Mouse (Mus musculus): ENCODE data around the gene Mlph. TPM values are rescaled to one million over a fixed set of nuclear protein-coding genes. Genes with fewer than 3 reads are reported as not detected.

Mlph gene
- polyA plus RNA-seq, 1 experiment from 2014 or later = 0.06 TPM

- H3K27ac ChIP-seq (replicated peaks) = no peak overlapping the region
- no peaks in the 10 kb centered on the region for H3K36me3 ChIP-seq (replicated peaks)
- 80% methylated on average over 7 of the region's 7 CpGs for WGBS
- H3K9me3 ChIP-seq = no peaks in the 10 kb centered on the region
- H3K4me3 ChIP-seq = no peak overlapping the region
- no peaks in the 10 kb centered on the region for H3K27me3 ChIP-seq (replicated peaks; ENCODE audit: low read depth, poor library complexity, severe bottlenecking)
- DNase-seq (ENCODE audit: low spot score) = no peak
- H3K4me1 ChIP-seq = no peaks in the 10 kb centered on the region
Measured at GRCm38 (mm10) chr1:90951670-90952069, 36.8 kb downstream of the Mlph start.

- no peaks in the 10 kb centered on the region for H3K4me1 ChIP-seq
- H3K4me3 ChIP-seq = no peak within 1 kb of the TSS
- H3K9me3 ChIP-seq = no peaks in the 10 kb centered on the region
- H3K27me3 ChIP-seq (replicated peaks; ENCODE audit: low read depth, poor library complexity, severe bottlenecking) = 0 out of 2 replicates have a peak, but pooled peaks cover 4% of the 10 kb centered on the region
- DNase-seq (ENCODE audit: low spot score) = no peak
- no peaks in the 10 kb centered on the region for H3K36me3 ChIP-seq (replicated peaks)
- H3K27ac ChIP-seq (replicated peaks) = no peak within 1 kb of the TSS
- 82% methylated on average over 8 of the region's 8 CpGs for WGBS
Measured at GRCm38 (mm10) chr1:90952808-90953207, 37.9 kb downstream of the Mlph start, which contains the start of gene Prlh. Prlh (plus strand) TSS chr1:90953108.

GRCm38 (mm10) chr1:90953688-90954087 is 38.8 kb downstream of the Mlph start:
- no peak for DNase-seq (ENCODE audit: low spot score)
- Histone ChIP-seq H3K36me3 (replicated peaks) (no peaks in the 10 kb centered on the region), H3K4me3 (no peak overlapping the region), H3K9me3 (no peaks in the 10 kb centered on the region), H3K27ac (replicated peaks) (no peak overlapping the region), H3K27me3 (replicated peaks; ENCODE audit: low read depth, poor library complexity, severe bottlenecking) (peaks cover 10% of the 10 kb centered on the region), H3K4me1 (no peaks in the 10 kb centered on the region)
- 74% methylated on average over 11 of the region's 11 CpGs for whole genome bisulfite sequencing

GRCm38 (mm10) chr1:90956245-90957096 is 41.6 kb downstream of the Mlph start:
- Histone ChIP-seq H3K27ac (replicated peaks) (no peak overlapping the region), H3K4me3 (no peak overlapping the region), H3K36me3 (replicated peaks) (no peaks in the 10 kb centered on the region), H3K9me3 (no peaks in the 10 kb centered on the region), H3K4me1 (no peaks in the 10 kb centered on the region), H3K27me3 (replicated peaks; ENCODE audit: low read depth, poor library complexity, severe bottlenecking) (peaks cover 24% of the 10 kb centered on the region)
- DNase-seq (ENCODE audit: low spot score) = peak; percentile 78
- 31% methylated on average over 7 of the region's 7 CpGs for WGBS

- H3K27ac ChIP-seq (replicated peaks) = peak overlapping the region; percentile 21; the same call in 1 of the 2 replicates
- no peak overlapping the region for H3K4me3 ChIP-seq
- peaks cover 20% of the 10 kb centered on the region for H3K4me1 ChIP-seq
- 41% methylated on average over 4 of the region's 4 CpGs for WGBS
- H3K36me3 ChIP-seq (replicated peaks) = no peaks in the 10 kb centered on the region
- DNase-seq (ENCODE audit: low spot score) = no peak
- peaks cover 27% of the 10 kb centered on the region for H3K27me3 ChIP-seq (replicated peaks; ENCODE audit: low read depth, poor library complexity, severe bottlenecking)
- no peaks in the 10 kb centered on the region for H3K9me3 ChIP-seq
Measured at GRCm38 (mm10) chr1:90962526-90962925, 47.6 kb downstream of the Mlph start.

- Histone ChIP-seq H3K4me1 (peaks cover 20% of the 10 kb centered on the region), H3K4me3 (no peak overlapping the region), H3K27me3 (replicated peaks; ENCODE audit: low read depth, poor library complexity, severe bottlenecking) (peaks cover 26% of the 10 kb centered on the region), H3K9me3 (no peaks in the 10 kb centered on the region), H3K36me3 (replicated peaks) (no peaks in the 10 kb centered on the region), H3K27ac (replicated peaks) (no peak overlapping the region)
- 31% methylated on average over 3 of the region's 3 CpGs for WGBS
- DNase-seq (ENCODE audit: low spot score) = peak; percentile 35
Measured at GRCm38 (mm10) chr1:90962994-90963393, 48.1 kb downstream of the Mlph start.

GRCm38 (mm10) chr1:90967583-90967982 is 52.7 kb downstream of the Mlph start:
- 80% methylated on average over 7 of the region's 7 CpGs for WGBS
- Histone ChIP-seq H3K9me3 (no peaks in the 10 kb centered on the region), H3K4me3 (no peak overlapping the region), H3K27ac (replicated peaks) (no peak overlapping the region; the same call in 1 of the 2 replicates), H3K36me3 (replicated peaks) (no peaks in the 10 kb centered on the region), H3K4me1 (peaks cover 43% of the 10 kb centered on the region), H3K27me3 (replicated peaks; ENCODE audit: low read depth, poor library complexity, severe bottlenecking) (peaks cover 16% of the 10 kb centered on the region)
- no peak for DNase-seq (ENCODE audit: low spot score)

- 83% methylated on average over 4 of the region's 4 CpGs for WGBS
- H3K36me3 ChIP-seq (replicated peaks) = no peaks in the 10 kb centered on the region
- H3K27me3 ChIP-seq (replicated peaks; ENCODE audit: low read depth, poor library complexity, severe bottlenecking) = peaks cover 20% of the 10 kb centered on the region
- no peak for DNase-seq (ENCODE audit: low spot score)
- no peak overlapping the region for H3K27ac ChIP-seq (replicated peaks)
- H3K4me3 ChIP-seq = no peak overlapping the region
- H3K4me1 ChIP-seq = peaks cover 43% of the 10 kb centered on the region
- H3K9me3 ChIP-seq = no peaks in the 10 kb centered on the region
Measured at GRCm38 (mm10) chr1:90968649-90969048, 53.8 kb downstream of the Mlph start.

GRCm38 (mm10) chr1:90969347-90969784 is 54.5 kb downstream of the Mlph start, which contains the start of gene Rab17:
Rab17 (minus strand) TSS chr1:90969661.
- 0 out of 2 replicates have a peak within 1 kb of the TSS, but pooled peaks have one; percentile 21 for H3K27ac ChIP-seq (replicated peaks)
- WGBS = 35% methylated on average over 9 of the region's 9 CpGs

GRCm38 (mm10) chr1:90969881-90970390 is 55.1 kb downstream of the Mlph start:
- peaks cover 50% of the 10 kb centered on the region for H3K4me1 ChIP-seq
- no peaks in the 10 kb centered on the region for H3K36me3 ChIP-seq (replicated peaks)
- no peaks in the 10 kb centered on the region for H3K9me3 ChIP-seq
- no peak overlapping the region for H3K4me3 ChIP-seq
- WGBS = 79% methylated on average over 10 of the region's 10 CpGs
- DNase-seq (ENCODE audit: low spot score) = no peak
- peaks cover 20% of the 10 kb centered on the region for H3K27me3 ChIP-seq (replicated peaks; ENCODE audit: low read depth, poor library complexity, severe bottlenecking)
- H3K27ac ChIP-seq (replicated peaks) = no peak overlapping the region

More at GRCm38 (mm10) chr1:90969347-90969784, 54.5 kb downstream of the Mlph start, which contains the start of gene Rab17:
- DNase-seq (ENCODE audit: low spot score) = no peak
- Histone ChIP-seq H3K4me3 (no peak within 1 kb of the TSS), H3K27me3 (replicated peaks; ENCODE audit: low read depth, poor library complexity, severe bottlenecking) (peaks cover 20% of the 10 kb centered on the region), H3K9me3 (no peaks in the 10 kb centered on the region), H3K36me3 (replicated peaks) (no peaks in the 10 kb centered on the region), H3K4me1 (peaks cover 45% of the 10 kb centered on the region)

GRCm38 (mm10) chr1:90972911-90973573 is 58.2 kb downstream of the Mlph start:
- Histone ChIP-seq H3K36me3 (replicated peaks) (no peaks in the 10 kb centered on the region), H3K9me3 (no peaks in the 10 kb centered on the region), H3K4me1 (peaks cover 61% of the 10 kb centered on the region), H3K4me3 (no peak overlapping the region), H3K27me3 (replicated peaks; ENCODE audit: low read depth, poor library complexity, severe bottlenecking) (peaks cover 14% of the 10 kb centered on the region), H3K27ac (replicated peaks) (peak overlapping the region; percentile 68)
- 17% methylated on average over 9 of the region's 9 CpGs for WGBS
- peak; percentile 95 for DNase-seq (ENCODE audit: low spot score)

- peaks cover 61% of the 10 kb centered on the region for H3K4me1 ChIP-seq
- DNase-seq (ENCODE audit: low spot score) = no peak
- WGBS = 82% methylated on average over 2 of the region's 2 CpGs
- H3K9me3 ChIP-seq = no peaks in the 10 kb centered on the region
- H3K27ac ChIP-seq (replicated peaks) = peak overlapping the region; percentile 68; the same call in 1 of the 2 replicates
- H3K36me3 ChIP-seq (replicated peaks) = no peaks in the 10 kb centered on the region
- no peak overlapping the region for H3K4me3 ChIP-seq
- H3K27me3 ChIP-seq (replicated peaks; ENCODE audit: low read depth, poor library complexity, severe bottlenecking) = peaks cover 14% of the 10 kb centered on the region
Measured at GRCm38 (mm10) chr1:90973574-90973911, 58.7 kb downstream of the Mlph start.

Data from embryonic facial prominence, embryonic 10.5 days (tissue).